Mouse (Mus musculus) c-Kit-negative CD71-positive TER-119-positive erythroid progenitor cells, embryonic 14.5 days (primary cell): ENCODE results near the gene Sun1.

Source experiments
- DNase-seq: peaks from one replicate; pipeline ENCODE4 v3.0.0-alpha.2; 2013; ENCODE audit warnings: low read depth, low spot score

The Sun1 gene

DNA sequence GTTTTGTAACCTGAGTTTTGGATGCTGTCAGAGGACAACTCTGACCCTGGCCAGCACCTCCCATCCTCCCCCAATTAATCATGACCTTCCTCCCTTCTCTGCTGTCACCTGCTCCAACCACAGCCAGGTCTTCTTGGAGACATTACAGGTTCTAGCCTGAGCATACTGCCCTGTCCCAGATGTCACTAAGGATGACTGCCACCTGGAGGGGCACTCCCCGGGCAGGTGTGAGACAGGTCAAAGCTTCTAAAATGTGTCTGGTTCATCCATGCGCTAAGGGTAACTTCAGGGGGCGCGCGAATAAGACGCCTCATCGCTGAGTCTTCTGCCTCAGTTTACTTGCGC lies 51.3 kb downstream of the Sun1 start:
- no peak for DNase-seq

DNA sequence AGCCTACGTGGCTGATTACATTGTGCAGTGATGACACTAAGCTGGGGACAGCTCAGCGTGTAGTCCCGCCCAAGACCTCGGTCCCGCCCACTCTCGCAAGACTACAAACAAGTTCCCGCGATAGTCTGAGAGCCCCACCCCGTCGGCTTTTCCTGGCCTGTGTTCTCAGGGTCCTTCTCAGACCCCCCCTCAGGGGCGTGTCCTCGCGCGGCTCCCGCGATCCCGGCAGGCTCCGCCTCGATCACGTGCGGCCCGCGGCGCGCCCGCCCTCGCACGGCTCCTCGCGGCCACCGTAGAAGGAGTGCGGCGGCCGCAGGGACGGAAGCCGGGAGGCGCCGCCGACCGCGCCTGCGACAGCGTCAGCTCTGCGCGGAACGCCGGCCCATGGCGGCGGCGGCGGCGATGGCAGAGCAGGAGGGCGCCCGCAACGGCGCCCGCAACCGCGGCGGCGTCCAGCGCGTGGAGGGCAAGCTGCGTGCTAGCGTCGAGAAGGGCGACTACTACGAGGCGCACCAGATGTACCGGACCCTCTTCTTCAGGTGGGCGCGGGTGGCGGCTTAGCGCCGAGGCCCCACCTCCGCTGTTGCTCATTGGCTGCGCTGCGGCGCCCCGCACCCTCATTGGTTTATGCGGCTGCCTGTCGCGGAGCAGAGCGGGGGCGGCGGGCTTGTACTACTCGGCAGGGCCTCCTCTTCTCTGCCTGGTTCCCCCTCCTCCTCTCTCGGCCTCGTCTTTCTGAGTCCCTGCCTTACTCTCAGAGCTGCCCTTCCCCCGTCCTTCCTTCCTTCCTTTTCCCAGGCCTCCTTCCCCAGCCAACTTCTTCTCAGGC lies 51.9 kb downstream of the Sun1 start, which contains the start of gene Get4:
Gene Get4 (plus strand): TSS at position 244 of the 829 bp plus-strand sequence.
- peak; percentile 91 for DNase-seq

GRCm38 (mm10) chr5:139252910-139253245 lies 52.4 kb downstream of the Sun1 start:
- no peak for DNase-seq

DNA sequence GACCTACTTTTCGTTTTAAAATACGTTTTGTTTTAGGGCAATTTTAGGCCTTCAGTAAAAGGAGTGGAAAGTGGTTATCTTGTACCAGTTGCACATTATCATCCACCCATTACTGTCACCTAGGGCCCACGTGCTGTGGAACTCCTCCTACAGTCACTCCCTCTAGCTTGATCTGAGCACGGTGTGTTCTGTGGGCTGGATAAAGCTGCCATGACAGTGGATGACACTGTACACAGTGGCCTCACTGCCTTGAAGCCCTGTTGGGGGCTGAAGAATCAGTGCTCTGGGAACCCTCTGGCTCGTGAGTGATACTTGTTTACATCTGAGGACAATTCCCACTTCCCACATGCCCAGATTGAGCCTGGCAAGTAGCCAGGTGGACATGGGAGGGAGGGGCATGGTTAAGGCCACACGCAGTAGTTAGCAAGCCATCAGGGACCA lies 52.9 kb downstream of the Sun1 start:
- DNase-seq, result peak; percentile 60

GRCm38 (mm10) chr5:139254938-139255337 lies 54.5 kb downstream of the Sun1 start:
- DNase-seq, result no peak

GRCm38 (mm10) chr5:139255777-139256176 lies 55.3 kb downstream of the Sun1 start:
- DNase-seq, result no peak

DNA sequence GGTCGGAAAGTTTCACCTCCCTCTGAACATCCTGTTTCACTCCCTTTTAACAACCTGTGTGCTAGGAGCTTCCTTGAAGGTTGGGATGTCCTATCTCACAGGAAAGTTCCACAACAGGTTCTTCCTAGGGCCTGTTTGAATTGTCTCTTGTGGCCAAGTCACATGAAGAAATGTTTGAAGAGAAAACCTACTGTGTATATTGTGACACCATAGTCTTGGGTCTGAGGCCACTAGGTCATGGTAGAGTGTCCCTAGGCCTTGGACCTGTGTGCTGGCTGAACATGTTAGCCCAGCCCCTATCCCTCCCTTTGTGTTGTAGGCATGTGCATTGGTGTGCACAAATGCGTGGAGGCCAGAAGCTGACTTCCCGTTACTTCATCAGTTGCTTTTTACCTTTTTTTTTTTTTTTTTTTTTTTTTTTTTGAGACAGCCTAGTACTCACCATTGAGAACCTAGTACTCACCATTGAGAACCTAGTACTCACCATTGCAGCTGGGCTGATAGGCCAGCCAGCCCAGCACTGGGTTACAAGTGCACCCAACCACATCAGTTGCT lies 55.9 kb downstream of the Sun1 start:
- DNase-seq, result no peak

- no peak for DNase-seq
Observed at GRCm38 (mm10) chr5:139257265-139257664, 56.8 kb downstream of the Sun1 start.

GRCm38 (mm10) chr5:139257818-139258217 lies 57.4 kb downstream of the Sun1 start:
- no peak for DNase-seq

DNA sequence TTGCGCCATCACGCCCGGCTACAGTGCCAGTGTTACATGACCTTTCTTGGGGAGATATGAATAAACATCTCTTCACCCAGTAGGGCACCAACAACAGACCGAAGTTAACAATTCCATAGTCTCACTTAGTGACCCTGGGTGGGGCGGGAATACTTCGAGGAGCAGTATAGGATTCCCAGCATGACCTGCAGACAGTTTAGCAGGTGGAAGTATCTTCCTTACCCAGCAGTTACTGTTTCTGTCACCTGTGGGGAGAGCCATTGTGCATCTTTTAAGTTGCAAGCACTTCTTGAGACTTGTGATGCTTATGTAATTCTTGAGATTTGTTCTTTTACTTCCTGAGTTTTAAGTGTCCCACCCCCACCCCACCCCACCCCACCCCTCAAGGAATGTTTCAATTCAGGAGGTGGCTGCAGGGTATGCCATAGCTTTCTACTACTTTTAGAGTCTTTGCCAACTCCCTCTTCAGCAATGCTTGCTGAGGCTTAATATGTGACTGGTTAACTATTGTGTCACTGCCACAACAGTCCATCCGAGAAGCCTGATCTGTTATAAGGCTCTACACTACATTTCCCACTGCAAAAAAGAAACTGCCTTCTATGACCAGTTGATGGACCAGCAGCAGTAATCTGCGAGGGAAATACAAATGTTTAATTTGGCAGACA lies 58.1 kb downstream of the Sun1 start:
- no peak for DNase-seq

GRCm38 (mm10) chr5:139259853-139260252 lies 59.4 kb downstream of the Sun1 start:
- DNase-seq, result no peak

GRCm38 (mm10) chr5:139261403-139261802 lies 61.0 kb downstream of the Sun1 start:
- no peak for DNase-seq

- DNase-seq, result no peak
Observed at GRCm38 (mm10) chr5:139267661-139268060, 67.2 kb downstream of the Sun1 start.

- DNase-seq, result no peak
Observed at GRCm38 (mm10) chr5:139270806-139271521, 70.5 kb downstream of the Sun1 start.

DNA sequence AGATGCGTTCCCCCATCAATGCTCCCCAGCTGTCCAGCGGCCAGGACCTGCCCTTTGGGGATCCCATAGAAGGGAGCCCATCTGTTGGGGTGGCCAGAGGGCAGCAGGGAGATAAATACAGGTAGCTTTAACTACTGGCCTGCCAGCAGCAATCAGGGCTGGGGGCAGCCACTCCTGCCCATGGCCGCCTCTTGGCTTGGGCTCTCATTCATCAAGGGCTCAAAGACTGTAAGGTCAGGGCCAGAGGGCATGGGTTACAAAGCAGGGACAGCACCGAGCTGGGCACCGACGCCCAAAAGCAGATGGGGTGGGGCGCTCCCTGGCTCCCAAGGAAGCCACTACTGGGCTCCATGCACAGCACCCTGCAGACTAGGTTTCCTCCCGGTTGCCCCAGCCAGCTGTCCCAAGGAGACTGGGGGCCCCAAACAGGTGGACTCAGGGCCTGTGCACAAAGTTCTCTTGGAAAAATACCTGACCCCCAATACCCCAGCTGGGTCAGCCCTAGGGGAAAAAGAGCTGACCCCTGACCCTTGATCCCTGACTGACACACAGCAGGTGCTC lies 71.6 kb downstream of the Sun1 start:
- DNase-seq, result no peak

DNA sequence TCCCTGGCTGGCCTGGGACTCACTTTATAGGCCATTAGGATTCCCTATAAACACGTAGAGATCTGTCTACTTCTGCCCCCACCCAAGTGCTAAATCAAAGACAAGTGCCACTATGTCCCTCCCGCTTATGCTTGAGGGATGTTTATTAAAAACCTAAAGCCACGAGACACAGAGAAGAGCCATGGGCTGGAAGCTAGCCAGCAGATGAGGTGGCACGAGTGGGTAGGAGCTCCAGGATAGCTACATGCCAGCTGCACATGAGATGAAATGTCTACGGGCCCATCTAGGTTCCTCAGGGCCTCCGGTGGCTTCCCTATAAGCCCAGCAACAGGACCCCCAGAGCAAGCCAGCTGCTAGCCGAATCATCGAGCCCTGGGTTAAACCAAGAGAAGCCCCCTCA lies 76.8 kb downstream of the Sun1 start:
- no peak for DNase-seq

DNA sequence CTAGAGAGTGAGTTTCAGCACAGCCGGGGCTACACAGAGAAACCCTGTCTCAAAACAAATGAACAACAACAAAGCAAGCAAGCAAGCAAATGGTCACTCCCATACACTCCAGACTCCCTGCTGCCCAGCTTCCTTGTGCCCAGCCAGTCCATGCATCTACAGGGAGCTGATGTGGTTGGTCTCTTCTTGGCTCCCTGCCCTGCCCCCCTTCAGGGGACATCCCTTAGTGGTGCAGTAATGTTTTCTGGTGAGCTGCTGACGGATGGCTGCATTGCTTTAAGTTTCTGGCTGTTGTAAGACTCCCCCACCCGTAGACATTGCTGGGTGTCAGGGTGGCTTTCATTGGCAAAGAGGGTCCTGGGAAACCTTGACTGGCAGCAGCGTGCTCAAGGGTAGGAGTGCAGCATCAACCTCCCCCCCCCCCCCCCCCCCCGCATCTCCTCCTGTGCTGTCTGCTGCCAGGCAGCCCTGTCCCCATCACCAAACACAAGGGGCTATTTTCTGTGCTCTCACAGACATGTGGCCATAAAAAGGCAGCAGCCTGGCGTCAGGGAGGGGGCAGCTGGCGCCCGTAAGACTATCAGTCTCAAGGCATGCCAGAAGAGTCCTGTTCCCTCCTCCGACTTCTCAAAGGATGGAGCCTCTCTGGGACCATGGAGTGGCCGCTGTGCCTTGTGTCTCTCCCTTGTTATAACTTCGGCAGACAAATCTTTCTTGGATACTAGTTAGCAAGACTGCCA lies 81.1 kb downstream of the Sun1 start:
- no peak for DNase-seq

DNA sequence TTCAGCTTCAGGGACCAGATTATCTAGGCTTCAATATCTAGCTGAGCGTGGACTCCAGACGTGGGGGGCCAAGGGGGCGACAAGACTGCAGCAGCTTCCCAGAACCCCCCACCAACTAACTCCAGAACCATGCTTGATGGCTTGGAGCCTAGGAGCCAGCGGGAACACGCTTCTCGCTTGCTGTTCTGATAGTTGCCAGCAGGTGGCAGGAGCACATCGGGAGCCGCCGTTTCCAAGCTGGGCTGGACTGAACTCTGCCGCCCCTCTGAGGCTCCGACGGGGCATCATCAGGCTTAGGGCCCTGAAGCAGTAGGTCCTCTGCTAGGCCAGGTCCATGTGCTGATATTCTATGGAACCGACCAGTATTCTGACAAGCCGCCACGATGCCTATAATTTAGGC lies 81.8 kb downstream of the Sun1 start:
- peak; percentile 34 for DNase-seq

DNA sequence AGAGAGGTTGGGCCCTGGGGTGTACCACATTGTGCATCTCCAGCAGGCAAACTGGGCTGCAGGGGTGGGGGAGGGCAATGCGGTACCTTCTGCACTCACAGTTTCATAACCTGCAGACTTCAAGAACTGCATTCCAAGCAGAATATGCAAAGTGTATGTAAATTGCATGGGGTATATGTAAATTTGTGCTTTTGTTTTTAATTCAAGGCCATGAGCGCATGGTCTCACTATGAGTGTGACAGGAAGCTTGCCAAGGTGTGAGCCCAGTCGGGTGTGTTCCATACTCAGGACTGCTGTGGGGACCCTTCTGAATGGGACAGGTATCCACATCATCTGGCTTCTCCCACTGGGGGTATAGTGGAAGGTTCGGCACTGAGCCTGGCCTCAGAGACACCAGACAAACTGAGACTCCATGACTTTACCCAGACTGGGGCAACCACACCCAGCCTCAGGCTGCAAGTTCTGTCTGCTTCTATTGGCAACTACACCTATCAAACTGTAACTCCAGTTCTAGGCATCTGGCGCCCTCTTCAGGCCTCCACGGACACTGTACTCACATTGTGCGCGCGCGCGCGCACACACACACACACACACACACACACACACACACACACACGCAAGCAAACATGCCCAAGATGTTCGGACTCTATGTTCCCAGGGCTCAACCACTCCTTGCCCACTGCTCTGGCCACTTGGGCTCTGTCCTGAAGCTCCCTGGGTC lies 83.2 kb downstream of the Sun1 start:
- no peak for DNase-seq

DNA sequence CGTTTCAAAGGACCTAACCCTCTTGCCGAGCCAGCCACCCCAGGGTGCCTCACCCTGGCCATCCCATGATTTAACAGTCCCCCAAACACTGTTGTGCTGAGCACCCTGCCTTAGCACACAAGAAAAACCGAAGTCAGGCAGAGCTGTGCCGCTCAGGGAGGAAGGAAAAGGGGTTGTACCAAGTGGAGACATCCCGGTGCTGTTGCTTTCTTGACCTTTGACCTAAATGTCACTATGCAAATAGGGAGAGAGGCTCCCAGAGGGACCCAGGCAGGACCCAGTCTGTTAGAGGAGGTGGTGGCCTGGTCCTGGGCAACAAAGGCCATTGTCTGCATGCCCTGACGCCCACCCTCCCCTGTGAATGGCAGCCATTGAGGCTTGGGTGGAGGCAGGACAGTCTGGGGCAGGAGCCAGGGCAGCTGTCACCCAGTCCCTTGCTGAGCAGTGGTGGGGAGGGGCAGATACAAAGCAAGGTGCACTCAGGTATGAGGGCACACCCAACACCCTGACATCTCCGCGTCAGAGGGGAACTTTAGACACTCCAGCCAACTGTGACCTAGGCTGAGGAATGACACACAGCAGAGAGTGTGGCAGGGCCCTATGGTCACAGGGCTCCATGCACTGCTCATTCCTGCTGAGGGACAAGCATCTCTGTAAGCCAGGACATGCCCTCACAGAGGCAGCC lies 85.1 kb downstream of the Sun1 start:
- no peak for DNase-seq
